Mouse (Mus musculus): ENCODE measurements around the gene Gipc3. TPM values are rescaled to one million over a fixed set of nuclear protein-coding genes. Genes with fewer than 3 reads are reported as not detected.

The Gipc3 gene
- total RNA-seq, 4 experiments from 2014 or later = 4.1 to 6.6 (median 5.2) TPM

Small RNA genes within 50 kb of the gene (microRNA-seq; reads per million reads assigned to microRNA genes)
- 0.84 reads per million for gene Mir6913

Other genes with a start within 250 kb of the Gipc3 start
- under 1 TPM in 3 of 4 experiments, not detected in 1; 0.14 to 0.53 (median 0.27) TPM for gene Creb3l3, start 244.4 kb downstream of the Gipc3 start, total RNA-seq (2022)
- gene Map2k2, start 237.4 kb downstream of the Gipc3 start, total RNA-seq (2022) = 100 to 1,000 TPM; 110 to 137 (median 130) TPM
- gene Zbtb7a, start 208.0 kb downstream of the Gipc3 start, total RNA-seq (2022) = 10 to 100 TPM; 39.4 to 41.9 (median 40.7) TPM
- gene Pias4, start 175.3 kb downstream of the Gipc3 start, total RNA-seq (2022) = 10 to 100 TPM; 16.8 to 18.6 (median 17.0) TPM
- 1,000 to 10,000 TPM; 1,076 to 1,267 (median 1,170) TPM for gene Eef2, start 166.6 kb downstream of the Gipc3 start, total RNA-seq (2022)
- 10 to 100 TPM; 26.3 to 35.5 (median 29.8) TPM for gene Dapk3, start 160.3 kb downstream of the Gipc3 start, total RNA-seq (2022)
- not detected for gene 4930442H23Rik, start 159.4 kb downstream of the Gipc3 start, total RNA-seq (2022)
- gene Nmrk2, start 141.2 kb downstream of the Gipc3 start, total RNA-seq (2022) = 10 to 100 TPM in 1 of 4 experiments, 1 to 10 TPM in 3; 5.8 to 18.8 (median 8.2) TPM
- under 1 TPM in 1 of 4 experiments, not detected in 3; 0.63 TPM for gene Atcay, start 112.4 kb downstream of the Gipc3 start, total RNA-seq (2022)
- 1 to 10 TPM; 1.6 to 3.1 (median 2.7) TPM for gene Zfr2, start 110.1 kb downstream of the Gipc3 start, total RNA-seq (2022)
- gene Matk, start 90.3 kb downstream of the Gipc3 start, total RNA-seq (2022) = under 1 TPM; 0.26 to 0.75 (median 0.62) TPM
- gene Mrpl54, start 76.3 kb downstream of the Gipc3 start, total RNA-seq (2022) = 100 to 1,000 TPM; 105 to 124 (median 112) TPM
- 100 to 1,000 TPM; 105 to 122 (median 112) TPM for gene Apba3, start 76.3 kb downstream of the Gipc3 start, total RNA-seq (2022)
- under 1 TPM in 1 of 4 experiments, not detected in 3; 0.22 TPM for gene Tjp3, start 51.7 kb downstream of the Gipc3 start, total RNA-seq (2022)
- 10 to 100 TPM; 25.7 to 29.5 (median 26.8) TPM for gene Pip5k1c, start 50.3 kb downstream of the Gipc3 start, total RNA-seq (2022)
- 10 to 100 TPM; 14.4 to 19.2 (median 16.3) TPM for gene Cactin, start 22.2 kb downstream of the Gipc3 start, total RNA-seq (2022)
- 1 to 10 TPM; 2.7 to 5.4 (median 3.5) TPM for gene Tbxa2r, start 14.5 kb downstream of the Gipc3 start, total RNA-seq (2022)
- gene Hmg20b, start 7.2 kb upstream of the Gipc3 start, total RNA-seq (2022) = 10 to 100 TPM; 52.4 to 61.2 (median 57.1) TPM
- gene Mfsd12, start 14.2 kb upstream of the Gipc3 start, total RNA-seq (2022) = 10 to 100 TPM in 1 of 4 experiments, 1 to 10 TPM in 3; 9.2 to 11.4 (median 9.8) TPM
- gene 4930404N11Rik, start 22.6 kb upstream of the Gipc3 start, total RNA-seq (2022) = under 1 TPM in 2 of 4 experiments, not detected in 2; 0.29 to 0.66 TPM
- gene Fzr1, start 35.2 kb upstream of the Gipc3 start, total RNA-seq (2022) = 10 to 100 TPM; 25.9 to 39.0 (median 32.2) TPM
- 10 to 100 TPM; 49.1 to 55.0 (median 53.8) TPM for gene Dohh, start 41.2 kb upstream of the Gipc3 start, total RNA-seq (2022)
- 1 to 10 TPM in 2 of 4 experiments, under 1 TPM in 2; 0.73 to 1.3 (median 1.0) TPM for gene Gm48551, start 41.2 kb upstream of the Gipc3 start, total RNA-seq (2022)
- under 1 TPM in 2 of 4 experiments, not detected in 2; 0.50 to 0.72 TPM for gene Gm48552, start 45.7 kb upstream of the Gipc3 start, total RNA-seq (2022)
- gene Smim24, start 49.8 kb upstream of the Gipc3 start, total RNA-seq (2022) = 1 to 10 TPM; 1.4 to 2.4 (median 1.9) TPM
- gene Nfic, start 112.4 kb upstream of the Gipc3 start, total RNA-seq (2022) = 100 to 1,000 TPM; 100 to 132 (median 108) TPM
- gene Celf5, start 139.4 kb upstream of the Gipc3 start, total RNA-seq (2022) = under 1 TPM in 2 of 4 experiments, not detected in 2; 0.12 to 0.29 TPM
- gene Ncln, start 153.1 kb upstream of the Gipc3 start, total RNA-seq (2022) = 10 to 100 TPM; 48.7 to 72.7 (median 66.7) TPM
- gene S1pr4, start 156.9 kb upstream of the Gipc3 start, total RNA-seq (2022) = 1 to 10 TPM in 2 of 4 experiments, under 1 TPM in 2; 0.88 to 1.4 (median 1.0) TPM
- gene Gna15, start 181.0 kb upstream of the Gipc3 start, total RNA-seq (2022) = under 1 TPM; 0.37 to 0.78 (median 0.54) TPM
- 10 to 100 TPM; 47.7 to 54.1 (median 50.9) TPM for gene Gna11, start 201.9 kb upstream of the Gipc3 start, total RNA-seq (2022)
- gene Aes, start 216.2 kb upstream of the Gipc3 start, total RNA-seq (2022) = 1,000 to 10,000 TPM; 1,133 to 1,192 (median 1,173) TPM
- 10 to 100 TPM in 2 of 4 experiments, 1 to 10 TPM in 2; 5.4 to 12.1 (median 9.1) TPM for gene Tle2, start 231.3 kb upstream of the Gipc3 start, total RNA-seq (2022)

Data from heart, adult 8-10 months (tissue).